In genomic region chr16:52430073-52430472, GRCm38 (mm10) we compare ENCODE assay signal across 29 mouse cellular contexts. TPM values are rescaled to one million over a fixed set of nuclear protein-coding genes. Genes with fewer than 3 reads are reported as not detected.
A peak's percentile ranks its signal among the peaks of the same experiment; 100 is the strongest.
DNase-seq lines count a peak whose midpoint lies in the region; ATAC-seq and TF ChIP-seq lines count a peak whose summit lies in the region.
"Had no signal": no experiment of that assay in that cellular context is flagged by ENCODE, and none has a peak within 500 bp of the region (broad histone marks: within the 10 kb centered on the region; RNA-seq: fewer than 3 reads in every experiment).

No protein-coding gene starts in this region.

- TF ChIP-seq CTCF in midbrain, postnatal 0 days (IDR thresholded peaks at IDR 0.05) = no peak
- no peak for TF ChIP-seq CTCF in hindbrain, postnatal 0 days (IDR thresholded peaks at IDR 0.05; ENCODE audit: low read depth)

- 60% methylated on average over 3 of the region's 3 CpGs for WGBS in midbrain, postnatal 0 days
- WGBS in midbrain, embryonic 10.5 days = 83% methylated on average over 3 of the region's 3 CpGs
- whole genome bisulfite sequencing in hindbrain, postnatal 0 days = 37% methylated on average over 3 of the region's 3 CpGs

- H3K4me1 ChIP-seq in midbrain, postnatal 0 days (ENCODE audit: insufficient read depth, low read length) = no peaks in the 10 kb centered on the region
- no peaks in the 10 kb centered on the region for H3K4me1 ChIP-seq in midbrain, embryonic 10.5 days
- no peaks in the 10 kb centered on the region for H3K4me1 ChIP-seq in hindbrain, postnatal 0 days (ENCODE audit: insufficient read depth, low read length)
- H3K4me1 ChIP-seq: embryonic facial prominence, embryonic 15.5 days; intestine, embryonic 15.5 days; liver, embryonic 12.5 days had no signal

- ATAC-seq in midbrain, postnatal 0 days (ENCODE audit: low FRiP score) = no peak
- ATAC-seq in hindbrain, postnatal 0 days = peak; percentile 80
- no peak for ATAC-seq in monocyte, adult 5-6 weeks (replicated peaks; ENCODE audit: insufficient number of reproducible peaks, low FRiP score, low TSS enrichment, poor library complexity, severe bottlenecking)
- ATAC-seq: intestine, embryonic 15.5 days; liver, embryonic 12.5 days; Patski had no signal

- no peak overlapping the region for H3K4me2 ChIP-seq in midbrain, postnatal 0 days (ENCODE audit: low read depth, low read length, poor library complexity, severe bottlenecking)
- no peak overlapping the region for H3K4me2 ChIP-seq in hindbrain, postnatal 0 days (ENCODE audit: low read depth, low read length)
- H3K4me2 ChIP-seq: embryonic facial prominence, embryonic 15.5 days; heart, embryonic 15.5 days; intestine, embryonic 15.5 days; limb, embryonic 13.5 days; liver, embryonic 12.5 days; midbrain, embryonic 11.5 days had no signal

- H3K27me3 ChIP-seq in midbrain, postnatal 0 days (ENCODE audit: insufficient read depth, low read length) = no peaks in the 10 kb centered on the region
- no peaks in the 10 kb centered on the region for H3K27me3 ChIP-seq in midbrain, embryonic 10.5 days (ENCODE audit: low read depth, poor library complexity, severe bottlenecking)
- H3K27me3 ChIP-seq in hindbrain, postnatal 0 days (ENCODE audit: insufficient read depth, low read length) = no peaks in the 10 kb centered on the region
- H3K27me3 ChIP-seq: CH12.LX; embryonic facial prominence, embryonic 15.5 days; heart, embryonic 15.5 days; intestine, embryonic 15.5 days; limb, embryonic 13.5 days; liver, embryonic 12.5 days had no signal

- DNase-seq in cerebellum, postnatal 10 days = peak; percentile 57 to 78
- DNase-seq in cerebellum, adult 9-10 months = no peak
- DNase-seq in heart, adult 11 months = peak; percentile 27
- DNase-seq in heart, postnatal 14 days = no peak
- peak; percentile 55 for DNase-seq in midbrain, postnatal 0 days (ENCODE audit: low spot score)
- no peak for DNase-seq in midbrain, embryonic 10.5 days (ENCODE audit: low spot score)
- DNase-seq in hindbrain, postnatal 0 days (ENCODE audit: low spot score) = peak; percentile 48
- DNase-seq: adrenal gland, postnatal 36 days; gastrocnemius, postnatal 36 days; heart, postnatal 4 days; kidney, adult 8-10 months; kidney, postnatal 10 days; layer of hippocampus, postnatal 36 days; lung, adult 18-20 months; lung, postnatal 10 days; right cerebral cortex, postnatal 14 days; thymus, adult 2 months; thymus, postnatal 4 days had no signal

- intact Hi-C loops in heart, postnatal 14 days (cut with DNase I) = no loop called here

- H3K9me3 ChIP-seq in midbrain, postnatal 0 days (ENCODE audit: low read length) = no peaks in the 10 kb centered on the region
- H3K9me3 ChIP-seq in midbrain, embryonic 10.5 days (replicated peaks) = no peaks in the 10 kb centered on the region
- H3K9me3 ChIP-seq in hindbrain, postnatal 0 days (ENCODE audit: low read length) = no peaks in the 10 kb centered on the region
- H3K9me3 ChIP-seq: embryonic facial prominence, embryonic 15.5 days; heart, embryonic 15.5 days; intestine, embryonic 15.5 days; limb, embryonic 13.5 days; liver, embryonic 12.5 days had no signal

- H3K36me3 ChIP-seq in midbrain, postnatal 0 days (ENCODE audit: insufficient read depth, low read length) = no peaks in the 10 kb centered on the region
- no peaks in the 10 kb centered on the region for H3K36me3 ChIP-seq in midbrain, embryonic 10.5 days
- no peaks in the 10 kb centered on the region for H3K36me3 ChIP-seq in hindbrain, postnatal 0 days (ENCODE audit: insufficient read depth, low read length)
- H3K36me3 ChIP-seq: embryonic facial prominence, embryonic 15.5 days; G1E; heart, embryonic 15.5 days; intestine, embryonic 15.5 days; limb, embryonic 13.5 days; liver, embryonic 12.5 days had no signal

- no peak overlapping the region for H3K27ac ChIP-seq in midbrain, postnatal 0 days (ENCODE audit: low read depth, low read length)
- no peak overlapping the region for H3K27ac ChIP-seq in midbrain, embryonic 10.5 days (replicated peaks)
- H3K27ac ChIP-seq in hindbrain, postnatal 0 days = 0 out of 2 replicates have a peak overlapping the region, but pooled peaks have one; percentile 26
- H3K27ac ChIP-seq: embryonic facial prominence, embryonic 15.5 days; heart, embryonic 15.5 days; intestine, embryonic 15.5 days; limb, embryonic 13.5 days; liver, embryonic 12.5 days; stomach, postnatal 0 days had no signal

- no peak overlapping the region for H3K9ac ChIP-seq in midbrain, postnatal 0 days (replicated peaks; ENCODE audit: low read length, poor library complexity, severe bottlenecking)
- H3K9ac ChIP-seq in hindbrain, postnatal 0 days (replicated peaks; ENCODE audit: low read length) = no peak overlapping the region
- H3K9ac ChIP-seq: embryonic facial prominence, embryonic 15.5 days; heart, embryonic 15.5 days; intestine, embryonic 15.5 days; limb, embryonic 13.5 days; liver, embryonic 12.5 days had no signal

- no peak overlapping the region for H3K4me3 ChIP-seq in midbrain, postnatal 0 days (ENCODE audit: low read depth, low read length)
- no peak overlapping the region for H3K4me3 ChIP-seq in midbrain, embryonic 10.5 days
- no peak overlapping the region for H3K4me3 ChIP-seq in hindbrain, postnatal 0 days (ENCODE audit: low read length)
- H3K4me3 ChIP-seq: embryonic facial prominence, embryonic 15.5 days; heart, embryonic 15.5 days; intestine, embryonic 15.5 days; limb, embryonic 13.5 days; liver, embryonic 12.5 days had no signal

RNA-seq across cellular contexts. Expression of gene Alcam, which starts 23.8 kb away (rescaled TPM):
- total RNA-seq in heart, postnatal 14 days (2021) = 1 to 10 TPM; 4.1 to 5.1 TPM
- total RNA-seq in midbrain, postnatal 0 days (2014; rRNA removed) = 147 and 154 TPM in 2 replicates
- polyA plus RNA-seq in midbrain, postnatal 0 days (2015; fragmentation: Nextera tagmentation; extraction: Ambion mirVana) = 37.5 and 40.3 TPM in 2 replicates
- 10.4 and 19.2 TPM in 2 replicates for polyA plus RNA-seq in midbrain, embryonic 10.5 days (2016; fragmentation: Nextera tagmentation; extraction: Ambion mirVana)
- total RNA-seq in hindbrain, postnatal 0 days (2014; rRNA removed) = 106 and 115 TPM in 2 replicates
- 40.3 and 40.8 TPM in 2 replicates for polyA plus RNA-seq in hindbrain, postnatal 0 days (2015; fragmentation: Nextera tagmentation; extraction: Ambion mirVana)
- 77.2 to 82.4 TPM (median 80.4 TPM) in 3 replicates for total RNA-seq in monocyte, adult 5-6 weeks (2017)
- polyA plus RNA-seq: G1E had no signal

Comparison
In these comparisons a context has a peak if more than half of its experiments do, and no peak if none do; other contexts are left out.
1. DNase-seq: peak in cerebellum, postnatal 10 days (2 of 2), heart, adult 11 months (single experiment), midbrain, postnatal 0 days (single experiment) and hindbrain, postnatal 0 days (single experiment); none in cerebellum, adult 9-10 months (single experiment), heart, postnatal 14 days (0 of 2) and midbrain, embryonic 10.5 days (single experiment).
2. RNA of gene Alcam, which starts 23.8 kb away (total RNA-seq): 147 to 154 TPM in midbrain, postnatal 0 days, 106 to 115 TPM in hindbrain, postnatal 0 days and 77.2 to 82.4 TPM in monocyte, adult 5-6 weeks; 4.1 to 5.1 TPM in heart, postnatal 14 days; every median in the first group is over 10 times any median in the second.